Mouse (Mus musculus) retina, embryonic 14.5 days (tissue): Measurements from ENCODE around the gene Sall1.
A peak's percentile ranks its signal among the peaks of the same experiment; 100 is the strongest.

Source experiments
- DNase-seq: peaks from one replicate; pipeline ENCODE4 v3.0.0-alpha.2; 2015; ENCODE audit warnings: low spot score

The Sall1 gene

GRCm38 (mm10) chr8:89043940-89044339, at the start of gene Sall1:
Sall1 (minus strand) TSS chr8:89044162.
- DNase-seq, result no peak

GRCm38 (mm10) chr8:89089916-89090315, 46.0 kb upstream of the Sall1 start:
- no peak for DNase-seq

GRCm38 (mm10) chr8:89079147-89079546, 35.2 kb upstream of the Sall1 start:
- DNase-seq, result no peak

GRCm38 (mm10) chr8:89072968-89073382, 29.0 kb upstream of the Sall1 start:
- no peak for DNase-seq

- no peak for DNase-seq
Measured at GRCm38 (mm10) chr8:89067499-89067898, 23.5 kb upstream of the Sall1 start.

GRCm38 (mm10) chr8:89064042-89064441, 20.1 kb upstream of the Sall1 start:
- DNase-seq, result peak; percentile 39

- DNase-seq, result no peak
Measured at GRCm38 (mm10) chr8:89063366-89064040, 19.5 kb upstream of the Sall1 start.

- no peak for DNase-seq
Measured at GRCm38 (mm10) chr8:89060717-89061116, 16.8 kb upstream of the Sall1 start.

GRCm38 (mm10) chr8:89059507-89059906, 15.5 kb upstream of the Sall1 start:
- DNase-seq, result no peak

GRCm38 (mm10) chr8:89052880-89053279, 8.9 kb upstream of the Sall1 start:
- no peak for DNase-seq

- DNase-seq, result peak; percentile 59
Measured at GRCm38 (mm10) chr8:89046639-89047348, 2.8 kb upstream of the Sall1 start.

- no peak for DNase-seq
Measured at GRCm38 (mm10) chr8:89046226-89046625, 2.3 kb upstream of the Sall1 start.

- DNase-seq, result no peak
Measured at GRCm38 (mm10) chr8:89045726-89046125, 1.8 kb upstream of the Sall1 start.

GRCm38 (mm10) chr8:89045218-89045601, 1.2 kb upstream of the Sall1 start:
- peak; percentile 61 for DNase-seq

- peak; percentile 51 for DNase-seq
Measured at GRCm38 (mm10) chr8:89044511-89045217, 702 bp upstream of the Sall1 start.

GRCm38 (mm10) chr8:89043371-89043841, 556 bp downstream of the Sall1 start:
- peak; percentile 63 for DNase-seq

- DNase-seq, result peak; percentile 88
Measured at GRCm38 (mm10) chr8:89042560-89043370, 1.2 kb downstream of the Sall1 start.

- DNase-seq, result peak; percentile 57
Measured at GRCm38 (mm10) chr8:89042118-89042460, 1.9 kb downstream of the Sall1 start.

- DNase-seq, result peak; percentile 49
Measured at GRCm38 (mm10) chr8:89041421-89042117, 2.4 kb downstream of the Sall1 start.

GRCm38 (mm10) chr8:89040751-89041420, 3.1 kb downstream of the Sall1 start:
- DNase-seq, result peak; percentile 61

- no peak for DNase-seq
Measured at GRCm38 (mm10) chr8:89039890-89040289, 4.1 kb downstream of the Sall1 start.
